Mouse (Mus musculus): ENCODE data around the gene Rnase11.
"Not testable (repeated sequence)": the region's sequence is repeated elsewhere in the genome, so short reads cannot be mapped to it uniquely, and the experiment has no call there.

Gene Rnase11

GRCm38 (mm10) chr14:51081035-51081434, 31.1 kb upstream of the Rnase11 start:
- no peak for DNase-seq (ENCODE audit: low spot score)

GRCm38 (mm10) chr14:51079180-51079579, 29.2 kb upstream of the Rnase11 start:
- no peak for DNase-seq (ENCODE audit: low spot score)

GRCm38 (mm10) chr14:51074335-51074734, 24.4 kb upstream of the Rnase11 start, which contains the start of gene Olfr750:
TSS of gene Olfr750 (minus strand) at chr14:51074435.
- no peak for DNase-seq (ENCODE audit: low spot score)

- DNase-seq (ENCODE audit: low spot score) = no peak
Measured at GRCm38 (mm10) chr14:51069617-51070016, 19.7 kb upstream of the Rnase11 start.

- no peak for DNase-seq (ENCODE audit: low spot score)
Measured at GRCm38 (mm10) chr14:51068956-51069355, 19.0 kb upstream of the Rnase11 start.

- DNase-seq (ENCODE audit: low spot score) = no peak
Measured at GRCm38 (mm10) chr14:51060761-51061160, 10.8 kb upstream of the Rnase11 start.

GRCm38 (mm10) chr14:51057401-51057831, 7.5 kb upstream of the Rnase11 start, which contains the start of gene Rnase12:
TSS of gene Rnase12 (minus strand) at chr14:51057661.
- DNase-seq (ENCODE audit: low spot score) = no peak

- DNase-seq (ENCODE audit: low spot score) = no peak
Measured at GRCm38 (mm10) chr14:51054243-51055237, 4.6 kb upstream of the Rnase11 start.

GRCm38 (mm10) chr14:51053176-51053575, 3.2 kb upstream of the Rnase11 start:
- DNase-seq (ENCODE audit: low spot score) = no peak

- DNase-seq (ENCODE audit: low spot score) = no peak
Measured at GRCm38 (mm10) chr14:51051941-51052340, 2.0 kb upstream of the Rnase11 start.

- no peak for DNase-seq (ENCODE audit: low spot score)
Measured at GRCm38 (mm10) chr14:51047846-51048245, 2.1 kb downstream of the Rnase11 start.

GRCm38 (mm10) chr14:51041769-51042168, 8.2 kb downstream of the Rnase11 start, which contains the start of gene Rnase9:
TSS of gene Rnase9 (minus strand) at chr14:51041869.
- no peak for DNase-seq (ENCODE audit: low spot score)

- no peak for DNase-seq (ENCODE audit: low spot score)
Measured at GRCm38 (mm10) chr14:51036214-51036613, 13.7 kb downstream of the Rnase11 start.

GRCm38 (mm10) chr14:51035206-51035605, 14.8 kb downstream of the Rnase11 start:
- no peak for DNase-seq (ENCODE audit: low spot score)

GRCm38 (mm10) chr14:51027387-51028155, 22.4 kb downstream of the Rnase11 start:
- no peak for DNase-seq (ENCODE audit: low spot score)

GRCm38 (mm10) chr14:51026391-51027133, 23.4 kb downstream of the Rnase11 start:
- no peak for DNase-seq (ENCODE audit: low spot score)

GRCm38 (mm10) chr14:51024820-51025219, 25.1 kb downstream of the Rnase11 start:
- no peak for DNase-seq (ENCODE audit: low spot score)

- DNase-seq (ENCODE audit: low spot score) = no peak
Measured at GRCm38 (mm10) chr14:51023457-51023856, 26.5 kb downstream of the Rnase11 start.

GRCm38 (mm10) chr14:51017256-51017655, 32.7 kb downstream of the Rnase11 start:
- DNase-seq (ENCODE audit: low spot score) = no peak

- no peak for DNase-seq (ENCODE audit: low spot score)
Measured at GRCm38 (mm10) chr14:51015780-51016179, 34.2 kb downstream of the Rnase11 start.

- DNase-seq (ENCODE audit: low spot score) = not testable (repeated sequence)
Measured at GRCm38 (mm10) chr14:51014724-51015123, 35.2 kb downstream of the Rnase11 start.

- DNase-seq (ENCODE audit: low spot score) = no peak
Measured at GRCm38 (mm10) chr14:51009572-51009971, 40.4 kb downstream of the Rnase11 start.
